Mouse (Mus musculus) myocyte (in vitro differentiated cells): Measurements from ENCODE around the gene Gen1.

Source experiments
- MAX ChIP-seq: IDR thresholded peaks from one replicate; pipeline ENCODE4 v1.6.1; 2011; ENCODE audit warnings: low read depth, mild to moderate bottlenecking, control low read depth
- MYOG ChIP-seq, 3 experiments: IDR thresholded peaks; one replicate each; pipeline ENCODE4 v1.6.1; 2011; ENCODE audit warnings: control low read depth in 2 of 3, low read depth in 2 of 3, mild to moderate bottlenecking in 2 of 3; ENCODE audit not compliant: insufficient read length in 2 of 3, control insufficient read depth in 1 of 3, insufficient read depth in 1 of 3
- POLR2A ChIP-seq: IDR thresholded peaks from one replicate; pipeline ENCODE4 v1.6.1; 2011; ENCODE audit warnings: low read depth, mild to moderate bottlenecking, control low read depth, moderate library complexity; ENCODE audit not compliant: insufficient read length
- TCF12 ChIP-seq: IDR thresholded peaks from one replicate; pipeline ENCODE4 v1.6.1; 2011; ENCODE audit warnings: mild to moderate bottlenecking, control low read depth; ENCODE audit not compliant: poor library complexity, insufficient read depth, severe bottlenecking
- USF1 ChIP-seq: IDR thresholded peaks from one replicate; pipeline ENCODE4 v1.6.1; 2011; ENCODE audit warnings: low read depth, mild to moderate bottlenecking, control low read depth, moderate library complexity

- no peak for TF ChIP-seq USF1
- no peak for TF ChIP-seq MYOG (IDR thresholded peaks at IDR 0.05; ENCODE audit: control insufficient read depth in 1 of 3, insufficient read depth in 1 of 3, insufficient read length in 2 of 3, low read depth in 2 of 3)
- TF ChIP-seq POLR2A = no peak
- TF ChIP-seq MAX = no peak
- no peak for TF ChIP-seq TCF12
These were observed 16.0 kb upstream of the Gen1 start for GRCm38 (mm10) chr12:11281584-11281983.
